Mouse (Mus musculus): Measurements from ENCODE around the gene Ints3.

Ints3 gene

GRCm38 (mm10) chr3:90357959-90358358, 75.5 kb downstream of the Ints3 start:
- no peak for DNase-seq (ENCODE audit: low read depth, low spot score)

- peak; percentile 20 for DNase-seq (ENCODE audit: low read depth, low spot score)
Measured at GRCm38 (mm10) chr3:90347847-90348246, 85.6 kb downstream of the Ints3 start.

- peak; percentile 57 for DNase-seq (ENCODE audit: low read depth, low spot score)
Measured at GRCm38 (mm10) chr3:90342853-90343252, 90.6 kb downstream of the Ints3 start.
